Mouse (Mus musculus): Measurements from ENCODE around the gene Abcb11.

DNA sequence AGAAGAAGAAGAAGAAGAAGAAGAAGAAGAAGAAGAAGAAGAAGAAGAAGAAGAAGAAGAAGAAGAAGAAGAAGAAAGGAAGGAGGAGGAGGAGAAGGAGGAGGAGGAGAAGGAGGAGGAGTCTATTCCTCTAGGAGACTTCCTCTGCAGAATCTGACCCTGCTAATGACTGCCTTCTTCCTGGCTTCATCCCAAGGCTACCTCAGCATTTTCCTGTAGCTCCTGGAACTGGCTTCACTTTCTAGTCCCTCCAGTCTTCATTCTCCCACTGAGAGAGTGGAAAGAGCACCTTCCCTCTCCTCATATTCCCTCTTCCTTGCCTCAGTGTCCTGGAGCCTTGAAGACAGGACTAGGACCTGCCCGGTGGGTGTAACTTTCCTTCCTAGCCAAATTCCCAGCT is 22.9 kb upstream of the Abcb11 start:
- TF ChIP-seq CTCF (IDR thresholded peaks at IDR 0.05; ENCODE audit: low read depth, low read length) (no peak), GATA1 (IDR thresholded peaks at IDR 0.05; ENCODE audit: borderline replicate concordance, low read length) (no peak), TAL1 (conservative IDR thresholded peaks at IDR 0.05; ENCODE audit: low read depth, low read length) (no peak), POLR2AphosphoS5 (IDR thresholded peaks at IDR 0.05; ENCODE audit: insufficient replicate concordance, low read depth, low read length) (no peak)

Measured in G1E (cell line).